Mouse (Mus musculus) kidney, adult 9 months (tissue): ENCODE measurements around the gene Oas3.
"Not testable (repeated sequence)": the region's sequence is repeated elsewhere in the genome, so short reads cannot be mapped to it uniquely, and the experiment has no call there.

Experiments used
- DNase-seq: peaks from one replicate; pipeline ENCODE4 v3.0.0; 2022

Gene Oas3

GRCm38 (mm10) chr5:120777478-120777877 lies at the start of gene Oas3:
TSS of gene Oas3 (minus strand) at chr5:120777661.
- no peak for DNase-seq

GRCm38 (mm10) chr5:120818999-120819398 lies 41.5 kb upstream of the Oas3 start:
- DNase-seq, result no peak

DNA sequence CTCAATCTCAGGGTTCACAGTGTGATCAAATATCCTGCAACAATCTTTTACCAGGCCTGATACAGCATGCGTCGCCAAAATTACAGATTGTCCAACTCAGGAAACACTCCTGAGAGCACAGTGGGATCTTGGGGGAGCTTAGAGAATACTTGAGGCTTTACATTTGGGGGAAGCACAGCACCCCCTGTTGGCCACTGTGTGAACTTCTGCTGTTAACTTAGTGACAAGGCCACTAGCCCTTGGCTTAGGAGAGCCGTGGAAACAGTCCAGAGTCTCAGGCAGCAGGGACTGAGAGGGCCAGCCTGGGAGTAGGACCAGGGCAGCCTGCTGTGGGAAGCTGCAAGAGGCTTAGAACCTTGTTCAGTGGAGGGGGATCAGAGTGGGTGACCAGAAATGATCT lies 38.5 kb upstream of the Oas3 start:
- peak; percentile 49 for DNase-seq

- no peak for DNase-seq
Measured at GRCm38 (mm10) chr5:120813023-120813422, 35.6 kb upstream of the Oas3 start.

- peak; percentile 95 for DNase-seq
Measured at GRCm38 (mm10) chr5:120811951-120812819, 34.7 kb upstream of the Oas3 start, which contains the start of gene Oas1c. TSS of gene Oas1c (minus strand) at chr5:120812514.

DNA sequence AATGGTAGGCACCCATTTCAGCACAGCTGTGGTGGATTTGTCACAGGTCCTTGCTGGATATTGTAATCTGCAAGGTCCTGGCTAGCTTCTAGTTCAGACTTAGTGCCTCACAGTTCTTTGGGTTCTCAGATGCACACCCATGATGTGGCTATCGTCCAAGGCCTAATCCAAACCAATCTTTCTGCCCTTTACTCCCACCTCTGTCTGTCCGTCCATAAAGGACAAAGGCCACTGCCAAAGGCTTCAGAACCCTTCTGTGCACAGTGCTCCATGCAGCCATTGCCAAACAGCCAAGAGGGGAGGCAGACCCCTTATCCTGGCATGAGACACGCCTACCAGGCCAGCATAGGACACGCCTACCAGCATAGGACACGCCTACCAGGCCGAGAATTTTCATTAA lies 31.7 kb upstream of the Oas3 start:
- peak; percentile 60 for DNase-seq

- peak; percentile 71 for DNase-seq
Measured at GRCm38 (mm10) chr5:120806458-120806857, 29.0 kb upstream of the Oas3 start.

DNA sequence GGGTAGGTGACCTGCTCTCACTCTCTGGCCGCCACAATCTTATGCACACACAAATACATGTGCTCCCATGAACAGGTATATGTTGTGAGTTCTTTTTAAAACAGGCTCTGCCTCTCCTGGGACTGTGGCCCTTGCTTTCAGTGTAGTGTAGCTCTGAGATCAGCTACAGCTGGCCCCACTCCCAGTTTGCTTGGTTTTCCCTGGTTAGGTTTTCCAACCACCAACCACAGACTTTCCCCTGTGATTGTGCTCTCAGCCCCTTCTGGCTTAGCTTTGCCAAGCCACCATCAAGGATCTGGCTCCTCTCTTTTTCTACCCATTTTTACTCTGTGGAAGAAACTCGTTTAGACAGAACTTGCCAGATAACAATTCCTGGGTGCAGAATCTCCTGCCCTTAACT lies 26.1 kb upstream of the Oas3 start:
- DNase-seq, result no peak

GRCm38 (mm10) chr5:120798943-120799342 lies 21.5 kb upstream of the Oas3 start:
- DNase-seq, result not testable (repeated sequence)

DNA sequence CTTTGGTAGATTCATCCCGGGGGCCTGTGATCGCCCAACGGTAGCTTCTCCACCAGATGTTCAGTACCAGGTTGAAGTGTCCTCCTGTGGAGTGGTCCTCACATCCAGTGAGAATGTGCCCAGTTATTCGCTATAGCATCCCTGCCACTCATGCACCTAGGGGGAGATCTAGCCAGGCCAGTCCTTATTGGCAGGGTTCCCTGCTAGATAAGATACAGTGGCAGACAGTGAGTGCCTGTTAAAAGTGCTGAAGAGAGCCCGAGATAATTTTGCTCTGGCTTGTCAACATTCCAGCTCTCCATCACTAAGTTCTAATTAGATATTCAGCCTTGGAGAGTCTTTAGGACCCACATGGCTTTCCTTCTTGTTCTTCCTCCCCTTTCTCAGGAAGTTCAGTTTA lies 20.7 kb upstream of the Oas3 start:
- DNase-seq, result not testable (repeated sequence)

GRCm38 (mm10) chr5:120795480-120796034 lies 18.1 kb upstream of the Oas3 start, which contains the start of gene Oas1e:
TSS of gene Oas1e (minus strand) at chr5:120795530.
- DNase-seq, result not testable (repeated sequence)

GRCm38 (mm10) chr5:120793043-120793442 lies 15.6 kb upstream of the Oas3 start:
- peak; percentile 67 for DNase-seq

GRCm38 (mm10) chr5:120787042-120787441 lies 9.6 kb upstream of the Oas3 start:
- DNase-seq, result no peak

GRCm38 (mm10) chr5:120782446-120782845 lies 5.0 kb upstream of the Oas3 start:
- no peak for DNase-seq

- DNase-seq, result no peak
Measured at GRCm38 (mm10) chr5:120781646-120782045, 4.2 kb upstream of the Oas3 start.

DNA sequence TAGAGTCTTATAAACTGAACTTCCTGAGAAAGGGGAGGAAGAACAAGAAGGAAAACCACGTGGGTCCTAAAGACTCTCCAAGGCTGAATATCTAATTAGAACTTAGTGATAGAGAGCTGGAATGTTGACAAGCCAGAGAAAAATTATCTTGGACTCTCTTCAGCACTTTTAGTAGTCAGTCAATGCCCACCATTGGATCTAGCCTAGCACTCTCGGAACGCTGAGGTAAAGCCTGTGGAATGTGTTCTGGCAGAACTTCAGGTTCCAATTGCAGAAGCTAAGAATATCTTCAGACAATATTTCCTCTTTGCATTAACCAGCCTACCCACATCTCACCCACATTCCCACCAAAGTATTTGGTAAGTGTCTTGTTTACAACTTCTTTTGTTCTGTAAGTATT lies 2.5 kb upstream of the Oas3 start:
- DNase-seq, result no peak

DNA sequence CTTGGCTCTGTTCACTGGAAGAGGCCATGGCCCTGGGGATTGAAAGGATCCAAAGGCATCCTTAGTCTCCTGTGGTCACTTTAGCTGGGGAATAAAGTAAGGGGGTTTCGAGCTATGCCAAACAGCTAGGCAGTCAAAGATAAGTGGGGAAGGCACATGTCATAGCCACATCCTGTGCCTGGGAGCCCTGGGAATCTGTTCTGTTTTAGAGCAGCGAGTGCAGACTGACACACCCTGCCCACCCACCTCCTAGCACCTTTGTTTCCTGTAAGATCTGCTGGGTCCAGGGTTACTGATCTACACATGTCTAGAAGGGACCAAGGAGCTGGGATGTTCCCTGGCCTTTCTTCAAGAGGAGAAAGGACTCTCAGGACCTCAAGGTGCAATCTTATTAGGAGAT lies 1.5 kb upstream of the Oas3 start:
- DNase-seq, result no peak

- no peak for DNase-seq
Measured at GRCm38 (mm10) chr5:120776801-120777200, 660 bp downstream of the Oas3 start.

DNA sequence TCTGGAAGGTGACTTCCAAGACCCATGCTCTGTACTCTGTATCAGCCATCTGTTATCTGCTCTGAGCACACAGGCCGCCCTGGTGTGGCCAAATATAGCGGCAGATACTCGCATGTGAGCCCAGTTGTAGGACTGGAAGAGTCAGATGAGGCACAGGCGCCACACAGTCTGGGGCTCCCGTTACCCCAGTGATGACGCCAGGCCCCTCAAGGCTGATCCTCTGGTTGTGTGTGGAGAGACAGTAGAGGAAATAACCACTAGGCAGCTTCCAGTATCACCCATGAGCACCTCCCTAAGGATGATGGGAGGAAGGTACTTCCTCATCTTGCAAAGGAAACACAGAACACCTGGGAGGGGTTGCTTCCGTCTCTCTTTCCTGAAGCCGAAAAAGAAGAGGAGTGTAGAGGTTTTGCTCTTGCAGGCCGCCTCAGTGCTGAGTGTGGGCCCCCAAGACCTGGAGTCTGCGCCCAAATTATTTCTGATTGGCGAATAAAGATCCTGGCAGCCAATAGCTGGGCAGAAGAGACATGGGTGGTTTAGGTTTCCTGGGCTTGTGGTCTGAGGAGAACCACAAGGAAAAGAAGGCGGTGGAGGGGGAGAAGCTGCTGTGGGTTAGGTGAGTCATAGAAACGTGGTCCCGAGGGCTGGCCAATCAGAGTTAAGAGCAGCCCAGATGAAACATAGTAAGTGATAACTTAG lies 2.0 kb downstream of the Oas3 start:
- DNase-seq, result no peak

DNA sequence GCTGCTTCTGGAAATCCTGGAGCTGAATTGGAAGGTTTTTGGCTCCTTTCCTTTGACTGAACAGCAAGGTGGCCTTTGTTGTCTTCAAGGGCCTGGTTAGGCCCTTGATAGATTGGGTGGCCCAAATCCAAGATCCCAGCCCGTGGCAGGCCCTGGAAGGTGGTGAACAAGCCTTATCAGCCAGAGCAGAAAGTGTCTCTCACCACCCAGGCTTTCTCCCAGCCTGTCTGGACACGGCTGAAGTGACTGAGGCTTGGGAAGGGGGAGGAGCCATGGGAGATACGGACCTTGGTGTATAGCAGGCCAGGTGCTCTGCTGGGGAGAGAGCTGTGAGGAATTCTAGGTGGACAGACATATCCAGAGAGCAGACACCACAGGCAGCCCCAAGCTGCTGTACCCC lies 8.1 kb downstream of the Oas3 start:
- DNase-seq, result no peak

DNA sequence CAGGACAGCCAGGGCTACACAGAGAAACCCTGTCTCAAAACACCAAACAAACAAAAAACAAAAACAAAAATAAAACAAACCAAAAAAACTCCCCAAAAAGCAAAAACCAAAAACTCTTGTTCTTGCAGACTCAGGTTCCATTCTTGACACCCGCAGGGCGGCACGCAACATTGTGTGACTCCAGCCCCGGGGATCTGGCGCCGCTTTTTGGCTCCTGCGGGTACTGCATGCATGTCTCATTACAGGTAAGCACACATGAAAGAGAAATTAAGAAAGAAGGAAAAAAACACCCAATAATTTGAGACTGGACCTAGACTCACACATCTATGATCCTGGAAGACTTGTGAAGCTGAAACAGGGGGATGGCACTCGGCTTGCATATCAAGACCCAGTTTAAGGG lies 12.5 kb downstream of the Oas3 start:
- no peak for DNase-seq

DNA sequence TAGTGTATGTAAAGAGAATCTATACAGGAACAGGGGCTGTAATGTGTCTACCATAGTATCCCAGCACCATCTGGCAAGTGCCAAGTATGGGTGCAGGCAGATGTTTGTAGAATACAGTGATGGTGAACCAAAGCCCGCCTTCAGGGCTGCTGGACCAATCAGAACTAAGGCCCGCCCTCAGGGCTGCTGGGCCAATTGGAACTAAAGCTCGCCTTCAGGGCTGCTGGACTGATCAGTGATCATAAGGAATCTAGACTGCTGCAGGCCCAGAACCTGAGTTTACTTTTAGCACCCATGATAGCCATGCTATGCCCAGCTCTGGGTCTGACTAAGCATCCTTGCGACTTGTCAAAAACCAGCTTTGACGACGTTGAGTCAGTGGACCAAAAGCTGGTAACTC lies 15.6 kb downstream of the Oas3 start:
- no peak for DNase-seq

DNA sequence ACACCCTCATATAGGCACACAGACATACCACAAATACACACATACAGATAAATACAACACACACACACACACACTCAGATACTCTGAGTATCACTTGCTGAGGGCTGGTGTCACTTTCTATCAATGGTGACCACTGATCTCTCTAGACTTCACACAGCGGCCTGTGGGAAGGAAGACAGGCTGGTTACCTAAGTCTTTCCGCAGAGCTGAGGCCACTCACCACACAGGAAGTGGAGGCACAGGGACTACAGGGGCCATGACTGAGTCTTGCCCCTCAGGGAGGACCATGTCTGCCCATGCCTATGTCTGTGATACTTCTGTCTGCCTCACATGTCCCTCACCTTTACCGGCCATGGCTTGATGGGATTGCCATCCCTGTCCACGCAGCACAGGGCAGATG lies 23.2 kb downstream of the Oas3 start:
- DNase-seq, result no peak

- DNase-seq, result no peak
Measured at GRCm38 (mm10) chr5:120752786-120753185, 24.7 kb downstream of the Oas3 start.
